Mouse (Mus musculus) cerebellum, adult 2 months (tissue): ENCODE measurements around the gene Ttc39b.

Experiments
- CTCF ChIP-seq: fragments of 200-500 bp; IDR thresholded peaks from 2 replicates; pipeline ENCODE4 v1.5.1; 2011; ENCODE audit warnings: low read depth, mild to moderate bottlenecking, control low read depth, low read length, moderate library complexity, borderline replicate concordance; ENCODE audit not compliant: insufficient read depth
- POLR2A ChIP-seq: fragments of 200-500 bp; IDR thresholded peaks from 2 replicates; pipeline ENCODE4 v1.6.1; 2011; ENCODE audit warnings: low read length, control low read depth, borderline replicate concordance; ENCODE audit not compliant: insufficient read depth

- TF ChIP-seq CTCF, result no peak
- TF ChIP-seq POLR2A, result no peak
Observed at GRCm38 (mm10) chr4:83228073-83228472, 96.0 kb downstream of the Ttc39b start.
